Mouse (Mus musculus): Measurements from ENCODE around the gene Gm10392. TPM values are rescaled to one million over a fixed set of nuclear protein-coding genes. Genes with fewer than 3 reads are reported as not detected.

Gm10392 gene
- total and polyA plus RNA-seq, 3 experiments = 0.10 to 0.27 TPM; not detected in 1

GRCm38 (mm10) chr11:77512891-77513810 is 5.8 kb downstream of the Gm10392 start (continued):
- TF ChIP-seq ZKSCAN1 (IDR thresholded peaks at IDR 0.05; ENCODE audit: low read depth, low read length) = no peak
- peak; percentile 51 to 88; a peak in 3 of 4 replicates for TF ChIP-seq POLR2A (IDR thresholded peaks at IDR 0.05; ENCODE audit: control insufficient read depth in 1 of 2, insufficient read depth in 1 of 2, low read depth in 1 of 2, low read length in 2 of 2, poor library complexity in 1 of 2)
- no peak for TF ChIP-seq MYB (IDR thresholded peaks at IDR 0.05; ENCODE audit: low read depth, low read length)
- peak; percentile 77 for TF ChIP-seq NRF1 (IDR thresholded peaks at IDR 0.05; ENCODE audit: insufficient read depth, low read depth, low read length, poor library complexity, severe bottlenecking)
- no peak for TF ChIP-seq JUND (IDR thresholded peaks at IDR 0.05; ENCODE audit: low read depth, low read length)

GRCm38 (mm10) chr11:77511336-77511735 is 7.7 kb downstream of the Gm10392 start:
- no peak for DNase-seq (ENCODE audit: low read depth, low spot score)
- peaks cover 2 to 21% of the 10 kb centered on the region in 2 experiments; a peak in 3 of 4 replicates for H3K4me1 ChIP-seq (ENCODE audit: control insufficient read depth in 1 of 2, insufficient read depth in 2 of 2, low read length in 2 of 2)
- no peak overlapping the region for H3K9ac ChIP-seq (ENCODE audit: control insufficient read depth, low read depth, low read length, poor library complexity, severe bottlenecking)
- no peaks in the 10 kb centered on the region for H3K27me3 ChIP-seq (ENCODE audit: control insufficient read depth in 1 of 2, insufficient read depth in 2 of 2, low read length in 2 of 2)
- peaks cover 0 to 8% of the 10 kb centered on the region in 2 experiments; a peak in 2 of 4 replicates for H3K36me3 ChIP-seq (ENCODE audit: control insufficient read depth in 1 of 2, insufficient read depth in 2 of 2, low read length in 2 of 2)
- H3K9me3 ChIP-seq (replicated peaks; ENCODE audit: insufficient read depth, low read length) = no peaks in the 10 kb centered on the region
- H3K4me3 ChIP-seq (ENCODE audit: control insufficient read depth in 1 of 2, insufficient read depth in 1 of 2, low read depth in 2 of 2, low read length in 2 of 2) = no peak overlapping the region
- no peak overlapping the region for H3K27ac ChIP-seq (ENCODE audit: control insufficient read depth, low read depth, low read length)
- peaks cover 2% of the 10 kb centered on the region; the same call in 1 of the 2 replicates for H3K79me2 ChIP-seq (ENCODE audit: control insufficient read depth, insufficient read depth, low read length, poor library complexity)
- TF ChIP-seq USF1 (IDR thresholded peaks at IDR 0.05; ENCODE audit: low read depth, low read length) (no peak), MXI1 (IDR thresholded peaks at IDR 0.05; ENCODE audit: low read depth, low read length) (no peak), GABPA (IDR thresholded peaks at IDR 0.05; ENCODE audit: low read depth, low read length) (no peak), ZNF384 (IDR thresholded peaks at IDR 0.05; ENCODE audit: low read depth, low read length) (no peak), ELF1 (IDR thresholded peaks at IDR 0.05; ENCODE audit: low read depth, low read length) (no peak), MAFK (IDR thresholded peaks at IDR 0.05; ENCODE audit: borderline replicate concordance, low read depth, low read length) (no peak), MAX (IDR thresholded peaks at IDR 0.05; ENCODE audit: low read length) (no peak), HCFC1 (IDR thresholded peaks at IDR 0.05; ENCODE audit: low read depth, low read length) (no peak), MYB (IDR thresholded peaks at IDR 0.05; ENCODE audit: low read depth, low read length) (no peak), TCF12 (IDR thresholded peaks at IDR 0.05; ENCODE audit: low read depth, low read length) (no peak), SIN3A (IDR thresholded peaks at IDR 0.05; ENCODE audit: low read length) (no peak), MAZ (IDR thresholded peaks at IDR 0.05; ENCODE audit: low read depth, low read length) (no peak), CHD1 (IDR thresholded peaks at IDR 0.05; ENCODE audit: low read depth, low read length) (no peak), SMC3 (IDR thresholded peaks at IDR 0.05; ENCODE audit: low read depth, low read length) (no peak)
